Mouse (Mus musculus) limb, embryonic 11.5 days (tissue): Measurements from ENCODE around the gene Bdnf. TPM values are rescaled to one million over a fixed set of nuclear protein-coding genes. Genes with fewer than 3 reads are reported as not detected.

Source experiments
- ATAC-seq: fragments of 200-750 bp; cut with Nextera tagmentation; 2 replicates; pipeline ENCODE4 v1.8.0; 2017; ENCODE audit warnings: low read depth; ENCODE audit not compliant: insufficient number of reproducible peaks, low FRiP score, low TSS enrichment
- DNase-seq: peaks from one replicate; pipeline ENCODE4 v3.0.0-alpha.2; 2015; ENCODE audit warnings: low spot score
- H3K27ac ChIP-seq: fragments of 300-500 bp; sonication (generic); replicated peaks from 2 replicates; pipeline ENCODE4 v1.5.1; 2014; ENCODE audit warnings: low read depth, mild to moderate bottlenecking, low read length
- H3K27me3 ChIP-seq: fragments of 300-500 bp; sonication (generic); 2 replicates; pipeline ENCODE4 v1.6.1; 2014; ENCODE audit warnings: mild to moderate bottlenecking, low read length, mixed read lengths; ENCODE audit not compliant: control insufficient read depth, insufficient read depth
- H3K36me3 ChIP-seq: fragments of 300-500 bp; sonication (generic); 2 replicates; pipeline ENCODE4 v1.6.1; 2014; ENCODE audit warnings: mild to moderate bottlenecking, low read length, moderate library complexity, mixed read lengths; ENCODE audit not compliant: control insufficient read depth, insufficient read depth
- H3K4me1 ChIP-seq: fragments of 300-500 bp; sonication (generic); 2 replicates; pipeline ENCODE4 v1.6.1; 2014; ENCODE audit warnings: low read length, mixed read lengths; ENCODE audit not compliant: control insufficient read depth, insufficient read depth
- H3K4me2 ChIP-seq: fragments of 300-500 bp; sonication (generic); 2 replicates; pipeline ENCODE4 v1.6.1; 2014; ENCODE audit warnings: low read depth, mild to moderate bottlenecking, moderate library complexity; ENCODE audit not compliant: severe bottlenecking
- H3K4me3 ChIP-seq: fragments of 300-500 bp; sonication (generic); 2 replicates; pipeline ENCODE4 v1.5.1; 2014; ENCODE audit warnings: low read depth, low read length
- H3K9ac ChIP-seq: fragments of 300-500 bp; sonication (generic); 2 replicates; pipeline ENCODE4 v1.6.1; 2014; ENCODE audit warnings: mild to moderate bottlenecking, low read length
- H3K9me3 ChIP-seq: fragments of 300-500 bp; sonication (generic); 2 replicates; pipeline ENCODE4 v1.6.1; 2016; ENCODE audit warnings: low read length; ENCODE audit not compliant: control insufficient read depth
- WGBS: fragments of 180-500 bp; shearing (Covaris S2); extraction: QIAGEN DNeasy Blood & Tissue Kit; methylation state at CpG from one replicate; pipeline ENCODE4 v1.1.7; 2014; 5-methylcytosine and 5-hydroxymethylcytosine counted together
- polyA plus RNA-seq: library from polyadenylated mRNA; unstranded; fragments of >200 nt; fragmentation: Nextera tagmentation; extraction: Ambion mirVana; gene quantifications from 2 replicates; pipeline ENCODE4 v1.2.1, GENCODE M21; 2014

Gene Bdnf
- polyA plus RNA-seq, 1 experiment from 2014 or later: 5.9 TPM

DNA sequence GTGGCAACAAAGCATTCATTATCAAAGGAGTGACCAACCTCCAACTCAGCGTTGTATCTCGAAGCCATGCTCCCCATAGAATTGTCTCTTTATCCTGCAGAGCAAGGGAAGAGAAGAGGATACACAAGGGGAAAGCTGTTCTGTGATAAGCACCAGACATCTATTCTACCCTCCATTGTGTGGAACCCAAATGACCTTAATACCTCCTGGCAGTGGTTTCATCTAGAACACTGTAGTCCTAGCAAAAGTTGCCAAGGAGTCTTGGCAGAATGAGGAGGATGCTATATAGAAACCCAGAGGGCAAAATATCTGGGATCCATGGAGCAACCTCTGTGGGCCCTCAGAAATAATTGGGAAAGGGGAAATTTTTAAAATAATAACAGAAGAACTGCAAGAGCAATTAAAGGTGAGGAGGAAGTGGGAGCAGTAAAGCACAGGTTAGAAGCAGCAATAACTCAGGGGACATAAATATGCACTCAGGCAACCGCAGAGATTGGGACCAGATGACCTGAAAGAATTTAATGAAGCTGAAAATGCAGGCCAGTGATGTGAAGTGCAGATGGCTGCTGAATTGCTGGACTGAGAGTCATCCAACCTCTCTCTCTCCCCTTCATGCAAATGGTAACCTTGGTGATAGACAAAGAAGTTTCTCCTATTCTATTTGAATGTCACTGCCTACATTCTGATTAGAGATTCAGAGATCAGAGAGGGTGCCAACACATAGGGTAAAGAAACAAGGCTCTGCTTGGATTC lies 68.9 kb downstream of the Bdnf start:
- Histone ChIP-seq H3K9ac (no peak overlapping the region), H3K4me3 (no peak overlapping the region), H3K27ac (no peak overlapping the region), H3K4me2 (no peak overlapping the region), H3K27me3 (no peaks in the 10 kb centered on the region), H3K9me3 (no peaks in the 10 kb centered on the region), H3K4me1 (0 out of 2 replicates have a peak, but pooled peaks cover 4% of the 10 kb centered on the region), H3K36me3 (no peaks in the 10 kb centered on the region)
- ATAC-seq: peak; percentile 68
- 57% methylated on average over 3 of the region's 3 CpGs for WGBS
- peak; percentile 43 for DNase-seq

DNA sequence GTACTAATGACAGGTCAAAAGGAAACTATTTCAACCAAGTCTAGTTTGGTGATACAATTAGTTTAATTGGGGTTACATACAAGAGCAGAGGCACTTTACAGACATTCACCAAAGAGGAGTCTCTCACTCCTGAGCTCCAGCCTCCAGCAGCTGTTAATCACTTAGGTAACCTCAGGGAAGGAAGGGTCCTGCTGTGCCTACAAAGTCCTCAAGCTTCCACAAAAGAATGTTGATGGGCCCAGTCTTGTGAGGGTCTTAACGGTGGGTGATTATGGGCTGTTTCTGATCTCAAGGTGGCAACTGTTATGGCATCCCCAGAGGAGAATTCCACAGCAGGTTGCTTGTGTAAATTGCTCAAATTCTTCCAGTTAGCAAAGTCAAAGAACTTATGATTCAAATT lies 71.7 kb downstream of the Bdnf start:
- H3K27me3 ChIP-seq: no peaks in the 10 kb centered on the region
- H3K36me3 ChIP-seq: no peaks in the 10 kb centered on the region
- no peak overlapping the region for H3K9ac ChIP-seq
- WGBS: 2% methylated on average over 1 of the region's 1 CpGs
- H3K4me2 ChIP-seq: no peak overlapping the region
- H3K4me3 ChIP-seq: no peak overlapping the region
- H3K27ac ChIP-seq: no peak overlapping the region
- H3K9me3 ChIP-seq: no peaks in the 10 kb centered on the region
- ATAC-seq (peak; percentile 59; the same call in 1 of the 2 replicates), DNase-seq (peak; percentile 29)
- H3K4me1 ChIP-seq: 0 out of 2 replicates have a peak, but pooled peaks cover 4% of the 10 kb centered on the region

DNA sequence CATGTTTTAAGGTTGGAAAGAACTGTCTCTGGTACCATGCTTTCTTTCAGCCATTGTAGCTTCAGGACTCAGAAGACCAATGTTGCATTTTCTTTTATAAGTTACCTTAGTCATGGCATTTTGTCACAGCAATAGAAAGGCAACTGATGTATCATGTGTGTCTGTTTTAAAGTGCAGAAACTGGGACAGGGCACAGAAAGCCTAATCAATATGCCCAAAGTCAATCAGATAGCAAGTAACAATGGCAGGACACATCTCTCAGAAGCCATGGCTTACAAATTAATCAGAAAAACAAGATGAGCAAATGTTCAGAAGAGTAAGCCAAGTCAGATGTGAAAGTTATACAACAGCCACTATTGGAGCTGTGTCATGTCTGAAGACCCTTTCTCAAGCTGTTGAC lies 73.9 kb downstream of the Bdnf start:
- no peak overlapping the region for H3K9ac ChIP-seq
- ATAC-seq: no peak

DNA sequence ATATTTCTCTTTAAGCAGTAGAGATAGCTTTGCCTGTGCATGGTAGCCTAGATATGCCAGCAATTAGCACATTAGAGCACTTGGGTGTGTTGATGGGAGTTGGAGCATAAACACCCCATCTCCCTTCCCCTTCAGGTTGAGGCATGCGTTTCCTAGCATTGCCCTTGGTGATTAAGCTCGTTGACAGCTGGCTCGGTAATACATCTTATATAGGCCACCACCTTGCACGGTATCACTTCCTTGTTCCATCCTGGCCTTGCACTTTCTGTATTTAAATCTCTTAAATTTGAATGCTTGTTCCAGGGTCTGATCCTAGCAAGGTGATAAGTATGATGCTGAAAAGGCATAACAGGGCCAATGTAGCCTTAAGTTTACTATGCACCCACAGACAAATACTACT lies 74.3 kb downstream of the Bdnf start:
- no peaks in the 10 kb centered on the region for H3K9me3 ChIP-seq
- H3K4me2 ChIP-seq: no peak overlapping the region
- ATAC-seq (no peak), DNase-seq (no peak)
- H3K36me3 ChIP-seq: no peaks in the 10 kb centered on the region
- WGBS: 63% methylated on average over 4 of the region's 4 CpGs
- no peak overlapping the region for H3K27ac ChIP-seq
- H3K27me3 ChIP-seq: no peaks in the 10 kb centered on the region
- H3K9ac ChIP-seq: no peak overlapping the region
- no peak overlapping the region for H3K4me3 ChIP-seq
- 0 out of 2 replicates have a peak, but pooled peaks cover 4% of the 10 kb centered on the region for H3K4me1 ChIP-seq

More for the DNA sequence above, 73.9 kb downstream of the Bdnf start:
- no peak overlapping the region for H3K4me3 ChIP-seq
- H3K4me1 ChIP-seq: 0 out of 2 replicates have a peak, but pooled peaks cover 4% of the 10 kb centered on the region
- H3K9me3 ChIP-seq: no peaks in the 10 kb centered on the region
- no peaks in the 10 kb centered on the region for H3K36me3 ChIP-seq
- no peak overlapping the region for H3K4me2 ChIP-seq
- H3K27ac ChIP-seq: no peak overlapping the region
- no peak for DNase-seq
- no peaks in the 10 kb centered on the region for H3K27me3 ChIP-seq

DNA sequence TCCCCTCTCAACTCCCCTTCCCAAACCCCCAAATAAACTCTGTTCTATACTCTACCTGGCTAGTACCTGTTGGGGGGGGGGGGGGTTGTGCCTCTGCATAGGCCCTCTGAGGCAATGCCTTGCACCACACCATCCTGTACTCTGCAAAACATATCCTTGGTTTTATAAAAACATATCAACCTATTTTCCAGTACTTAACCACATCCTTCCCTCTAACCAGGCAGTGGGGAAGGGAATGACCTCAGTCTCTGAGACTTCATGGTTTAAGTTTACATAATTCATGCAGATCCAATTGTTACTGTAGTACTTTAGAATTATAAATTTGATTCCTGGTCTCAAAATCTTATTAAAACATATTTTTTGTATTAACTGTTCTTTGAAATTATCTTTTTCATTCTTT lies 75.5 kb downstream of the Bdnf start:
- H3K27me3 ChIP-seq: no peaks in the 10 kb centered on the region
- DNase-seq (no peak), ATAC-seq (no peak)
- H3K4me2 ChIP-seq: no peak overlapping the region
- 0 out of 2 replicates have a peak, but pooled peaks cover 4% of the 10 kb centered on the region for H3K4me1 ChIP-seq
- H3K9me3 ChIP-seq: no peaks in the 10 kb centered on the region
- H3K9ac ChIP-seq: no peak overlapping the region
- H3K4me3 ChIP-seq: no peak overlapping the region
- H3K36me3 ChIP-seq: no peaks in the 10 kb centered on the region
- H3K27ac ChIP-seq: no peak overlapping the region

DNA sequence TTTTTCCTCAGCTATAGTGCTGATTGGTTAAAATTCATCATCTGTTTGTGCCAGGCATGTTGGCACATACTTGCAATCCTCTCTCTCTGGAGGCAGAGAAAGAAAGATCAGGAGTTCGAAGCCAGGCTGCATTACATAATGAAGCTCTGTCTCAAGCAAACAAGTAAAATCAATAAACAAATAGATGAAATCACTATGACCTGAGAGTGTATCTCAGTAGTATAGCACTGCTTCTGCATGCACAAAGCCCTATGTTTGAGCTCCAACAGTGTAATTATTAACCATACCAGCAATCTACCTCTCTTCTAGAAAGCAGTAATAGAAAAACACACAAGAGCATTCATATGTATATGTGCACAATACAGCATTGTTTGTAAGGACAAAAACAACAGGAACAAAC lies 76.0 kb downstream of the Bdnf start:
- no peak for ATAC-seq
- no peak overlapping the region for H3K4me3 ChIP-seq
- no peak for DNase-seq
- no peaks in the 10 kb centered on the region for H3K36me3 ChIP-seq
- WGBS: 90% methylated on average over 1 of the region's 1 CpGs
- no peak overlapping the region for H3K4me2 ChIP-seq
- no peak overlapping the region for H3K27ac ChIP-seq
- H3K9ac ChIP-seq: no peak overlapping the region
- H3K9me3 ChIP-seq: no peaks in the 10 kb centered on the region
- no peaks in the 10 kb centered on the region for H3K27me3 ChIP-seq
- 0 out of 2 replicates have a peak, but pooled peaks cover 4% of the 10 kb centered on the region for H3K4me1 ChIP-seq

DNA sequence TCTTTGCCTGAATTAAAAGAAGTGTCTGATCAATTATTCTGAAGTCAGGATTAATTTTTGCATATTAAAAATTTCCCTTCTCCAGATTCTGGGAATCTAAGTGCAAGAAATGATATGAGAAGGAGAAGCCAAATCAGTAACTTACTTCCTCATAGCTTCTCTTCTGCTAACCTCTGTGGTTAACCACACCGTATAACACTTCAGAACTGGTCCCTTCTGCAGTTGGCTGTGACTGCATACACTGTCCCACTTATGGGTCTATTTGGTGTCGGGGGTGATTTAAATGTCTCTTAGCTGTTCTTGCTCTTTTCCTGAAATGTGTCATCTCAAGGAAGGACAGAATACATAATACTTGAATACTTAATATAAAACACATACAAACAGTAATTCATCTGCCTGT lies 81.8 kb downstream of the Bdnf start:
- no peak overlapping the region for H3K9ac ChIP-seq
- no peaks in the 10 kb centered on the region for H3K9me3 ChIP-seq
- H3K27me3 ChIP-seq: no peaks in the 10 kb centered on the region
- 92% methylated on average over 2 of the region's 2 CpGs for WGBS
- ATAC-seq: no peak
- no peaks in the 10 kb centered on the region for H3K36me3 ChIP-seq
- H3K4me1 ChIP-seq: no peaks in the 10 kb centered on the region
- H3K27ac ChIP-seq: no peak overlapping the region
- no peak overlapping the region for H3K4me3 ChIP-seq
- no peak overlapping the region for H3K4me2 ChIP-seq
- no peak for DNase-seq

DNA sequence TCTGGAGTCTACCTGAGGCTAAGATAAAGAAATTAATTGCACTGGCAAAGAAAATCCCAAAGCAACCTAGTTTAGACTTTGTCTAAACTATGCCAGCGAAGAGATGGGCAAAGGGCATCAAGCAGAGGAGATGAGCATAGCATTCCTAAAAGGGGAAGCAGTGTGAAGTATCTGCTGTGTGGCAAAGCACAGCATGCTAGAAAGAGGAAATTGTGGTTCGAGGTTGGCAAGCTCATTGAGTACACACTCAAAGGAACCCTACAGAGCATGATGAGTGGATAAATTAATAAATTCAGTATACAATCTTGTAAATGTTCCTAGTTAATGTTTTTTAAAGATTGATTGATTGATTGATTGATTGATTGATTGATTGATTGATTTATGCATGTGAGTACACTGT lies 92.3 kb downstream of the Bdnf start:
- WGBS: 93% methylated on average over 2 of the region's 2 CpGs
- H3K4me2 ChIP-seq: no peak overlapping the region
- H3K9me3 ChIP-seq: no peaks in the 10 kb centered on the region
- no peaks in the 10 kb centered on the region for H3K27me3 ChIP-seq
- H3K27ac ChIP-seq: no peak overlapping the region
- ATAC-seq: no peak
- H3K4me1 ChIP-seq: no peaks in the 10 kb centered on the region
- H3K36me3 ChIP-seq: no peaks in the 10 kb centered on the region
- no peak overlapping the region for H3K4me3 ChIP-seq
- DNase-seq: no peak
- H3K9ac ChIP-seq: no peak overlapping the region

DNA sequence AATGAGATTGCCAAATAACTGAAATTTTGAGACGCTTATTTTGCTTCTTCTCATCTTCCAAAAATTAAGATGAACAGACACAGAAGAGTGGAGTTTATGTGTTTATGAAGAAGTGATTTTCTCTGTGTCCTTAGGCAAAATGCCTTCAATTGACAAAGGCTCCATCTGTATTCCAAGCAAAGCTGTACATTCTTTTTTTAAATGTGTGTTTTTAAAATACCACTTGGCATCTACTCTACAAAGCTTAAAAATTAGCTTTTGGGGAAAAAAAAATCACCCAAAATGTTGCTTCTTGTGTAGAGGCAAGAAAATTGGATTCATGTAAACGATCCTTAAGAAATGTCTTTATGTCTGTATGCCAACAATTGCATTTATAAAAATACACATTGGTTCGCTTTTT lies 94.3 kb downstream of the Bdnf start:
- WGBS: 89% methylated on average over 3 of the region's 3 CpGs
- no peak for DNase-seq
- no peaks in the 10 kb centered on the region for H3K36me3 ChIP-seq
- H3K4me3 ChIP-seq: no peak overlapping the region
- no peaks in the 10 kb centered on the region for H3K27me3 ChIP-seq
- no peak for ATAC-seq
- no peaks in the 10 kb centered on the region for H3K4me1 ChIP-seq
- H3K9me3 ChIP-seq: no peaks in the 10 kb centered on the region
- H3K4me2 ChIP-seq: no peak overlapping the region
- no peak overlapping the region for H3K9ac ChIP-seq
- H3K27ac ChIP-seq: no peak overlapping the region
